Mouse (Mus musculus): ENCODE data around the gene Maf.

GRCm38 (mm10) chr8:115687349-115687748 lies 20.2 kb downstream of the Maf start:
- TF ChIP-seq TAL1 (IDR thresholded peaks at IDR 0.05; ENCODE audit: low read length) (no peak), GATA1 (IDR thresholded peaks at IDR 0.05; ENCODE audit: low read length) (no peak)

Data from erythroblast, embryonic 14.5 days (primary cell).